In the genomic region with DNA sequence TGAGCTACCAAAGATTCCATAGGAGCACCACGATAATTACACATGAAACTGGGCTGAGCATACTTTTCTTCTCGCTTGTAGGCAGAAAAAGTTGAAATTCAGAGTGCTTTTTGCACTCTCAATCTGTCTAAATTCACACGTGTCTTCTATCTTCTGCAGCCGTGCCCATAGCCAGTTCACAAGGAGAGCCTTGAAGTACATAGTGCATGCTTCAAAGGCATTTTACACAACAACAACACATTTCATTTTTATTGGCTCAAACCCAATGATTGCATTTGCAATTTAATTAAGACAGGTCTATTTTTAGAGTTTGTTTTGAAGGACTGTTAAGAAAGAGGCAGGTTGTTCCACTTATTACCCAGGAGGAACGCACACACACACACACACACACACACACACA, we compare ENCODE assay signal across 28 mouse cellular contexts.
DNase-seq lines count a peak whose midpoint lies in the region; ATAC-seq lines count a peak whose summit lies in the region.
"Had no signal": no experiment of that assay in that cellular context is flagged by ENCODE, and none has a peak within 500 bp of the region (broad histone marks: within the 10 kb centered on the region; RNA-seq: fewer than 3 reads in every experiment).

No protein-coding gene starts in this region.

- H3K36me3 ChIP-seq in forebrain, embryonic 14.5 days (ENCODE audit: control insufficient read depth, insufficient read depth, low read length), result no peaks in the 10 kb centered on the region
- H3K36me3 ChIP-seq in forebrain, embryonic 12.5 days (replicated peaks), result no peaks in the 10 kb centered on the region
- no peaks in the 10 kb centered on the region for H3K36me3 ChIP-seq in neural tube, embryonic 14.5 days (ENCODE audit: control insufficient read depth, insufficient read depth, low read length)
- no peaks in the 10 kb centered on the region for H3K36me3 ChIP-seq in forebrain, embryonic 16.5 days (ENCODE audit: control insufficient read depth, insufficient read depth)
- no peaks in the 10 kb centered on the region for H3K36me3 ChIP-seq in kidney, embryonic 15.5 days
- H3K36me3 ChIP-seq: G1E; heart, embryonic 12.5 days; heart, embryonic 15.5 days; hindbrain, embryonic 10.5 days; hindbrain, embryonic 13.5 days; intestine, embryonic 15.5 days had no signal

- no peaks in the 10 kb centered on the region for H3K27me3 ChIP-seq in forebrain, embryonic 14.5 days (replicated peaks; ENCODE audit: control insufficient read depth, insufficient read depth, low read length)
- no peaks in the 10 kb centered on the region for H3K27me3 ChIP-seq in forebrain, embryonic 12.5 days
- no peaks in the 10 kb centered on the region for H3K27me3 ChIP-seq in neural tube, embryonic 14.5 days (ENCODE audit: control insufficient read depth, insufficient read depth, low read length)
- H3K27me3 ChIP-seq in forebrain, embryonic 16.5 days (replicated peaks; ENCODE audit: control insufficient read depth, insufficient read depth, low read length), result no peaks in the 10 kb centered on the region
- H3K27me3 ChIP-seq in kidney, embryonic 15.5 days, result no peaks in the 10 kb centered on the region
- H3K27me3 ChIP-seq: CH12.LX; heart, embryonic 12.5 days; heart, embryonic 15.5 days; hindbrain, embryonic 13.5 days; intestine, embryonic 15.5 days; Patski had no signal

- H3K4me2 ChIP-seq in forebrain, embryonic 14.5 days (ENCODE audit: low read length), result no peak overlapping the region
- H3K4me2 ChIP-seq in forebrain, embryonic 12.5 days, result no peak overlapping the region
- no peak overlapping the region for H3K4me2 ChIP-seq in neural tube, embryonic 14.5 days (ENCODE audit: low read depth, low read length)
- no peak overlapping the region for H3K4me2 ChIP-seq in forebrain, embryonic 16.5 days (ENCODE audit: low read length)
- no peak overlapping the region for H3K4me2 ChIP-seq in kidney, embryonic 15.5 days
- H3K4me2 ChIP-seq: heart, embryonic 12.5 days; heart, embryonic 15.5 days; hindbrain, embryonic 13.5 days; intestine, embryonic 15.5 days had no signal

- no peak overlapping the region for H3K27ac ChIP-seq in forebrain, embryonic 14.5 days (ENCODE audit: low read depth, low read length)
- no peak overlapping the region for H3K27ac ChIP-seq in forebrain, embryonic 12.5 days
- H3K27ac ChIP-seq in neural tube, embryonic 14.5 days (ENCODE audit: low read depth, low read length), result no peak overlapping the region
- no peak overlapping the region for H3K27ac ChIP-seq in forebrain, embryonic 16.5 days (ENCODE audit: low read length)
- H3K27ac ChIP-seq in kidney, embryonic 15.5 days, result no peak overlapping the region
- H3K27ac ChIP-seq: gastrocnemius, adult 2 months; heart, embryonic 15.5 days; hindbrain, embryonic 10.5 days; hindbrain, embryonic 13.5 days; intestine, embryonic 15.5 days had no signal

- no peak overlapping the region for H3K9ac ChIP-seq in forebrain, embryonic 14.5 days (ENCODE audit: low read length)
- no peak overlapping the region for H3K9ac ChIP-seq in forebrain, embryonic 12.5 days
- no peak overlapping the region for H3K9ac ChIP-seq in neural tube, embryonic 14.5 days (replicated peaks; ENCODE audit: low read depth, low read length)
- no peak overlapping the region for H3K9ac ChIP-seq in forebrain, embryonic 16.5 days (replicated peaks; ENCODE audit: low read depth, low read length)
- H3K9ac ChIP-seq in kidney, embryonic 15.5 days, result no peak overlapping the region
- H3K9ac ChIP-seq: heart, embryonic 12.5 days; heart, embryonic 15.5 days; hindbrain, embryonic 13.5 days; intestine, embryonic 15.5 days had no signal

- no peaks in the 10 kb centered on the region for H3K9me3 ChIP-seq in forebrain, embryonic 14.5 days (replicated peaks; ENCODE audit: control insufficient read depth, low read length)
- no peaks in the 10 kb centered on the region for H3K9me3 ChIP-seq in forebrain, embryonic 12.5 days
- H3K9me3 ChIP-seq in neural tube, embryonic 14.5 days (ENCODE audit: control insufficient read depth, low read length), result no peaks in the 10 kb centered on the region
- H3K9me3 ChIP-seq in forebrain, embryonic 16.5 days (ENCODE audit: control insufficient read depth, low read length), result no peaks in the 10 kb centered on the region
- no peaks in the 10 kb centered on the region for H3K9me3 ChIP-seq in kidney, embryonic 15.5 days (replicated peaks)
- H3K9me3 ChIP-seq: G1E; heart, embryonic 12.5 days; heart, embryonic 15.5 days; hindbrain, embryonic 10.5 days; hindbrain, embryonic 13.5 days; intestine, embryonic 15.5 days had no signal

- peak; percentile 37 for DNase-seq in forebrain, embryonic 14.5 days (ENCODE audit: low spot score)
- no peak for DNase-seq in neural tube, embryonic 10.5 days (ENCODE audit: extremely low spot score, low spot score)
- DNase-seq: adrenal gland, postnatal 10 days; adrenal gland, postnatal 36 days; B cell, adult 2 months; cerebellum, adult 18-20 months; cerebellum, adult 9-10 months; cerebellum, postnatal 14 days; gastrocnemius, adult 2 months; gastrocnemius, postnatal 14 days; heart, adult 18-20 months; heart, postnatal 10 days; heart, postnatal 36 days; kidney, adult 11 months had no signal

- no peak overlapping the region for H3K4me3 ChIP-seq in forebrain, embryonic 14.5 days (ENCODE audit: low read depth, low read length)
- no peak overlapping the region for H3K4me3 ChIP-seq in forebrain, embryonic 12.5 days (replicated peaks)
- no peak overlapping the region for H3K4me3 ChIP-seq in neural tube, embryonic 14.5 days (ENCODE audit: low read depth, low read length)
- H3K4me3 ChIP-seq in forebrain, embryonic 16.5 days (replicated peaks; ENCODE audit: low read length), result no peak overlapping the region
- no peak overlapping the region for H3K4me3 ChIP-seq in kidney, embryonic 15.5 days (replicated peaks)
- H3K4me3 ChIP-seq: gastrocnemius, adult 2 months; heart, embryonic 12.5 days; heart, embryonic 15.5 days; hindbrain, embryonic 10.5 days; hindbrain, embryonic 13.5 days; intestine, embryonic 15.5 days had no signal

- WGBS in forebrain, embryonic 14.5 days, result 74% methylated on average over 5 of the region's 5 CpGs
- 83% methylated on average over 5 of the region's 5 CpGs for WGBS in forebrain, embryonic 12.5 days
- 71% methylated on average over 5 of the region's 5 CpGs for WGBS in neural tube, embryonic 14.5 days
- 57% methylated on average over 5 of the region's 5 CpGs for WGBS in forebrain, embryonic 16.5 days
- 70% methylated on average over 5 of the region's 5 CpGs for WGBS in kidney, embryonic 15.5 days

- no peaks in the 10 kb centered on the region for H3K4me1 ChIP-seq in forebrain, embryonic 14.5 days (ENCODE audit: control insufficient read depth, insufficient read depth, low read length)
- no peaks in the 10 kb centered on the region for H3K4me1 ChIP-seq in forebrain, embryonic 12.5 days
- 0 out of 2 replicates have a peak, but pooled peaks cover 3% of the 10 kb centered on the region for H3K4me1 ChIP-seq in neural tube, embryonic 14.5 days (ENCODE audit: control insufficient read depth, insufficient read depth, low read length)
- H3K4me1 ChIP-seq in forebrain, embryonic 16.5 days (replicated peaks; ENCODE audit: control insufficient read depth, insufficient read depth, low read length), result no peaks in the 10 kb centered on the region
- no peaks in the 10 kb centered on the region for H3K4me1 ChIP-seq in kidney, embryonic 15.5 days
- H3K4me1 ChIP-seq: heart, embryonic 12.5 days; heart, embryonic 15.5 days; hindbrain, embryonic 10.5 days; intestine, embryonic 15.5 days had no signal

- peak; percentile 42; the same call in 1 of the 2 replicates for ATAC-seq in forebrain, embryonic 14.5 days
- no peak for ATAC-seq in forebrain, embryonic 12.5 days (ENCODE audit: low FRiP score)
- 0 out of 2 replicates have a peak, but pooled peaks have one; percentile 14 for ATAC-seq in neural tube, embryonic 14.5 days (ENCODE audit: low read depth)
- peak; percentile 57 for ATAC-seq in forebrain, embryonic 16.5 days
- ATAC-seq in granulocyte monocyte progenitor cell, adult 5-6 weeks (replicated peaks; ENCODE audit: poor library complexity, severe bottlenecking), result no peak
- ATAC-seq in kidney, embryonic 15.5 days (replicated peaks; ENCODE audit: low FRiP score), result no peak
- ATAC-seq: hindbrain, embryonic 16.5 days; intestine, embryonic 15.5 days; Patski had no signal

Comparison
In these comparisons a context has a peak if more than half of its experiments do, and no peak if none do; other contexts are left out.
1. ATAC-seq: peak in forebrain, embryonic 14.5 days (single experiment), neural tube, embryonic 14.5 days (single experiment) and forebrain, embryonic 16.5 days (single experiment); none in forebrain, embryonic 12.5 days (single experiment), granulocyte monocyte progenitor cell, adult 5-6 weeks (single experiment) and kidney, embryonic 15.5 days (single experiment).